Mouse (Mus musculus) megakaryocyte, embryonic 14.5 days (primary cell): ENCODE measurements around the gene Flrt1.

Source experiments
- FLI1 ChIP-seq: IDR thresholded peaks from 2 replicates; pipeline ENCODE4 v1.6.1; 2012; ENCODE audit warnings: low read length, inconsistent platforms, mixed read lengths
- GATA1 ChIP-seq: IDR thresholded peaks from 3 replicates; pipeline ENCODE4 v1.6.1; 2012; ENCODE audit warnings: mixed read lengths, low read length, inconsistent platforms, borderline replicate concordance

- TF ChIP-seq GATA1 (no peak), FLI1 (no peak)
These were observed 31.4 kb upstream of the Flrt1 start for GRCm38 (mm10) chr19:7136714-7137498.
